Mouse (Mus musculus): ENCODE results near the gene Wipf2. TPM values are rescaled to one million over a fixed set of nuclear protein-coding genes. Genes with fewer than 3 reads are reported as not detected.
"Not testable (repeated sequence)": the region's sequence is repeated elsewhere in the genome, so short reads cannot be mapped to it uniquely, and the experiment has no call there.

Wipf2 gene
- polyA plus RNA-seq, 1 experiment from 2014 or later = 1.3 TPM

DNA sequence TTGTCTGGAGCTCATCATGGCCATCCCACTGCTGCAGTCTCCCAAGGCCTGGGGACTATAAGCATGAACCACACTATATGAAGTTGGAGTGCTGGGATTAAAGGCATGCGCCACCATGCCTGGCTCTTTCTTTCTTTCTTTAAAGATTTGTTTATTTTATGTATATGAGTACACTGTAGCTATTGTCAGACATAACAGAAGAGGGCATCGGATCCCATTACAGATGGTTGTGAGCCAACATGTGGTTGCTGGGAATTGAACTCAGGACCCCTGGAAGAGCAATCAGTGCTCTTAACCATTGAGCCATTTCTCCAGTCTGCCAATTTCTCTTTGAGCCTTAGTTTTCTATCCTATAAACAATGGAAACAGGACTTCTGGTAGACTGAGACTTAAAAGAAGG lies 70.4 kb downstream of the Wipf2 start:
- DNase-seq; H3K9ac ChIP-seq; H3K4me3 ChIP-seq (replicated peaks); H3K9me3 ChIP-seq (replicated peaks); H3K27ac ChIP-seq; H3K4me2 ChIP-seq; ATAC-seq (ENCODE audit: low read depth); H3K36me3 ChIP-seq: not testable (repeated sequence)
- WGBS (ENCODE audit: insufficient replicate concordance) = 77% methylated on average over 2 of the region's 2 CpGs
- Histone ChIP-seq H3K27me3 (peaks cover 97% of the 10 kb centered on the region), H3K4me1 (replicated peaks) (peaks cover 72% of the 10 kb centered on the region)

- no peak for DNase-seq
- Histone ChIP-seq H3K36me3 (no peaks in the 10 kb centered on the region), H3K9ac (no peak overlapping the region), H3K9me3 (replicated peaks) (no peaks in the 10 kb centered on the region), H3K27me3 (peaks cover 97% of the 10 kb centered on the region), H3K4me2 (no peak overlapping the region), H3K27ac (no peak overlapping the region), H3K4me3 (replicated peaks) (no peak overlapping the region), H3K4me1 (replicated peaks) (peaks cover 72% of the 10 kb centered on the region)
- no peak for ATAC-seq (ENCODE audit: low read depth)
- 63% methylated on average over 3 of the region's 3 CpGs for WGBS (ENCODE audit: insufficient replicate concordance)
Observed at GRCm38 (mm10) chr11:98934367-98934766, 70.9 kb downstream of the Wipf2 start.

DNA sequence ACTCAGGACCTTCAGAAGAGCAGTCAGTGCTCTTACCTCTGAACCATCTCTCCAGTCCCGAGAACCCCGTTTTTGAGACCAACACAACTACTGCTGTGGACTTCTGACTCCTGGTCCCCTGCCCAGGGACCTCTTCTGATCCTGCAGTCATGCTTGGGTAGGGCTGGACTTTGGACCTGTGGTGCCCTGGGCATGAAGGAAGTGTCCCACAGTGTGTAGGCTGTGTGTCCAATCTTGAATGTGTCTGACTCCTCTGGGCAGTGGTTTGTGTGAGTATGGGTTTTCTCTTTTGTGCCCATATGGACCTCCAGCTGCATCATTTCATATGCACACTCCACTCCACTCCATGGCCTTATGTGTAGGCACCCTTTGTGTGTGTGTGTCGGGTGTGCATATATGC lies 71.7 kb downstream of the Wipf2 start:
- Histone ChIP-seq H3K27me3 (peaks cover 97% of the 10 kb centered on the region), H3K9ac (no peak overlapping the region), H3K4me1 (replicated peaks) (peaks cover 75% of the 10 kb centered on the region), H3K4me2 (no peak overlapping the region), H3K27ac (no peak overlapping the region), H3K36me3 (no peaks in the 10 kb centered on the region), H3K9me3 (replicated peaks) (no peaks in the 10 kb centered on the region), H3K4me3 (replicated peaks) (no peak overlapping the region)
- no peak for ATAC-seq (ENCODE audit: low read depth)
- 65% methylated on average over 3 of the region's 3 CpGs for WGBS (ENCODE audit: insufficient replicate concordance)
- no peak for DNase-seq

GRCm38 (mm10) chr11:98936170-98936569 lies 72.7 kb downstream of the Wipf2 start:
- WGBS (ENCODE audit: insufficient replicate concordance) = 5% methylated on average over 24 of the region's 29 CpGs
- Histone ChIP-seq H3K27me3 (peaks cover 99% of the 10 kb centered on the region), H3K4me2 (peak overlapping the region; percentile 89), H3K9me3 (replicated peaks) (no peaks in the 10 kb centered on the region), H3K4me1 (replicated peaks) (peaks cover 77% of the 10 kb centered on the region), H3K4me3 (replicated peaks) (peak overlapping the region; percentile 66), H3K27ac (peak overlapping the region; percentile 3; the same call in 1 of the 2 replicates), H3K36me3 (no peaks in the 10 kb centered on the region), H3K9ac (peak overlapping the region; percentile 73; the same call in 1 of the 2 replicates)
- DNase-seq = no peak
- ATAC-seq (ENCODE audit: low read depth) = no peak

GRCm38 (mm10) chr11:98936606-98937409 lies 73.4 kb downstream of the Wipf2 start:
- Histone ChIP-seq H3K4me1 (replicated peaks) (peaks cover 77% of the 10 kb centered on the region), H3K27ac (peak overlapping the region; percentile 3; the same call in 1 of the 2 replicates), H3K9ac (peak overlapping the region; percentile 73), H3K4me2 (peak overlapping the region; percentile 89), H3K36me3 (no peaks in the 10 kb centered on the region), H3K27me3 (peaks cover 92% of the 10 kb centered on the region), H3K4me3 (replicated peaks) (peak overlapping the region; percentile 66), H3K9me3 (replicated peaks) (no peaks in the 10 kb centered on the region)
- WGBS (ENCODE audit: insufficient replicate concordance) = 5% methylated on average over 16 of the region's 23 CpGs
- peak; percentile 37 for ATAC-seq (ENCODE audit: low read depth)
- no peak for DNase-seq

GRCm38 (mm10) chr11:98937410-98937913 lies 74.0 kb downstream of the Wipf2 start:
- Histone ChIP-seq H3K36me3 (no peaks in the 10 kb centered on the region), H3K27me3 (peaks cover 87% of the 10 kb centered on the region), H3K9ac (peak overlapping the region; percentile 73), H3K4me1 (replicated peaks) (peaks cover 79% of the 10 kb centered on the region), H3K9me3 (replicated peaks) (no peaks in the 10 kb centered on the region), H3K4me2 (peak overlapping the region; percentile 89), H3K4me3 (replicated peaks) (peak overlapping the region; percentile 66), H3K27ac (peak overlapping the region; percentile 29; the same call in 1 of the 2 replicates)
- DNase-seq (peak; percentile 71), ATAC-seq (ENCODE audit: low read depth) (peak; percentile 87)
- WGBS (ENCODE audit: insufficient replicate concordance) = under 1% methylated on average over 37 of the region's 38 CpGs

DNA sequence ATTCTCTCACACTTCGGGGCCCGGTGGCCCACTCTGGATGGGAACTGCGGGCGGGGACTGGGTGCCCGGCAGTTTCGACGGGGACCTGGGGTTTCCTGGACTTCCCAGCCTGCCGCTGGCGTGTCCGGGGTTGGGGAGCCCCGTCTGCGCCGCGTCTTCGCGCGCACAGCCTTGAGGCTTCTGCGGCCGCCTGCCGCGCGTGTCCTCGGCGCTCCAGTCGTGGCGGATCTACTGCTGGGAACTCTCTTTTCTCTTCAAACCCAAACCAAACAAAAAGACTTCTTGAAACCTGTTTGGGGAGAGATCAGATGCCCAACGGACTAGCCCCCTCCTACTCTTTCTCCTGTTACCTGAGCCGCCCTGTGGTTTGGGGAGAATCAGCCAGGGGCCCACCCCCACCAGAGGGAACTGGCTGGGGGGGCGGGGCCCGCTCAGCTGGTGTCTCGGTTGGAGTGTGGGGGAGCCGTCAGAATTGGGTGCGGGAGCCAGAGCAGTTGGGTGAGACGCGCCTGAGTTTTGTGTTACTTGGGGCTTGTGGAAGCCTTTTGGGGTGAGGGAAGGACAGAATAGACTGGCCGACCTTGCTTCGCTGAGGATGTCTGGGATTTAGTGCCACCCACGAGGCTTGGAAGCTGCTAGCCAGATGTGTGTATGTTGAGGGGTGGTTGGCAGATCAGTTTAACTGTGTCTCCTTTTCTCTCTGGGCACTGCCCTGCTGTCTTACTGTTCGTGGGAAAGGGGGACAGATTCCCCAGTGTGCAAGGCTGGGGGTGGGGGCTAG lies 74.7 kb downstream of the Wipf2 start:
- peak; percentile 5 for ATAC-seq (ENCODE audit: low read depth)
- DNase-seq = no peak

DNA sequence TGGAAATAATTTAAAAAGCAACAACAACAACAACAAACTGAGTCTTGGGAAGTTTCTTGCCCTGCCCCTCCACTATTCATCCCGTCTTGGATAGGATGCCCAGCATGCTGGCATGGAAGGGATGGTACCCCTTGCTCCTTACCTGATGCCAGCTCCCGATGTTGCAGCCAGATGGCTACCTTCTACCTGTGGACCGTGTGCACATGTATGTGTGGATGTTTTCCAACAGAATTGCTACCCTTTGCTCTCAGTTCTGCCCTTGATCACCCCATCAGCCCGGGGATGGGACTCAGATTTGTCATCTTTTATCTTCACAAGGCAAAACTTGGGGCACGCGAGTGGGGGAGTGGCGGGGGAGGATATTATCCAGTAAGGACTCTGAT lies 75.3 kb downstream of the Wipf2 start:
- H3K9ac ChIP-seq = peak overlapping the region; percentile 73; the same call in 1 of the 2 replicates
- peaks cover 84% of the 10 kb centered on the region for H3K4me1 ChIP-seq (replicated peaks)
- H3K9me3 ChIP-seq (replicated peaks) = no peaks in the 10 kb centered on the region
- ATAC-seq (ENCODE audit: low read depth) (no peak), DNase-seq (no peak)
- H3K4me3 ChIP-seq (replicated peaks) = peak overlapping the region; percentile 66
- H3K27me3 ChIP-seq = peaks cover 75% of the 10 kb centered on the region
- no peaks in the 10 kb centered on the region for H3K36me3 ChIP-seq
- peak overlapping the region; percentile 89 for H3K4me2 ChIP-seq
- no peak overlapping the region for H3K27ac ChIP-seq
- 39% methylated on average over 7 of the region's 7 CpGs for WGBS (ENCODE audit: insufficient replicate concordance)

More for the DNA sequence above, 74.7 kb downstream of the Wipf2 start:
- no peaks in the 10 kb centered on the region for H3K36me3 ChIP-seq
- no peaks in the 10 kb centered on the region for H3K9me3 ChIP-seq (replicated peaks)
- H3K27ac ChIP-seq = peak overlapping the region; percentile 29; the same call in 1 of the 2 replicates
- H3K4me1 ChIP-seq (replicated peaks) = peaks cover 79% of the 10 kb centered on the region
- peaks cover 81% of the 10 kb centered on the region for H3K27me3 ChIP-seq
- peak overlapping the region; percentile 73 for H3K9ac ChIP-seq
- 1% methylated on average over 39 of the region's 39 CpGs for WGBS (ENCODE audit: insufficient replicate concordance)
- H3K4me3 ChIP-seq (replicated peaks) = peak overlapping the region; percentile 66
- H3K4me2 ChIP-seq = peak overlapping the region; percentile 89

GRCm38 (mm10) chr11:98939084-98939952 lies 75.9 kb downstream of the Wipf2 start:
- Histone ChIP-seq H3K36me3 (no peaks in the 10 kb centered on the region), H3K9ac (no peak overlapping the region), H3K27me3 (peaks cover 69% of the 10 kb centered on the region), H3K4me2 (peak overlapping the region; percentile 89), H3K4me3 (replicated peaks) (peak overlapping the region; percentile 66; the same call in 1 of the 2 replicates), H3K27ac (no peak overlapping the region), H3K4me1 (replicated peaks) (peaks cover 90% of the 10 kb centered on the region), H3K9me3 (replicated peaks) (no peaks in the 10 kb centered on the region)
- 42% methylated on average over 15 of the region's 15 CpGs for WGBS (ENCODE audit: insufficient replicate concordance)
- ATAC-seq (ENCODE audit: low read depth) (no peak), DNase-seq (no peak)

DNA sequence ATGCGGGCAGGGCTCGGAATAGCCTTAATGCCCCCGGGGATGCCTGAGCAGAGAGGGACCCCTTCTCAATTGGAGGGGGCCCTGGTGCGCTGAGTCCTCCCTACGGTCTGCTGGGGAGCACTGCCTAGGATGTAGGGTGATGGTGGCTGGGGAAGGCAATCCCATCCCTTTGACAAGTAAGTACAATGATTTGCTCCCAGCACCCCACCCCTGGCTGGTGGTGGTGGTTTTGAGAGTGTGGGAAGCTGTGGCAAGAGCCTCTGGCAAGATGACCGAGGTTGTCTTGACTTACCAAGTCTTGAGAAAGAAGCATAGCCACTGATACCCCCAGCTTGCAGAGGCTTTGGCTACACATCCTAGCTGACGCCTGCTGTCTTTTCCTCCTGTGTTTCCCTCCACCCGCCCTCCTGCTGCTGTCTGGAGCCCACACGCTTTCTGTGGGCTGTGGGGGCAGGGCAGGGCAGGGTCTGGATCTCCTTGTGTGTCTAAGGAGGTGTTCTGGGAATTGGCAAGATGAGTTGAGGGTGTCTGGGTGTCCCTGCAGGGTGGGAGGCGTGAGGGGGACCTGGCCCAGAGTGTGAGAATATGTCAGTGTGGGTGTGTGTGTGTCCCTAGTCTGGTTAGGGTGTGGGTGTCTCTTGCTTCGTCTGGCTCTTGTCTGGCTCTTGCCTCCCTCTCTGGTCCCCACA lies 76.7 kb downstream of the Wipf2 start:
- Histone ChIP-seq H3K27ac (no peak overlapping the region), H3K27me3 (peaks cover 61% of the 10 kb centered on the region), H3K36me3 (no peaks in the 10 kb centered on the region), H3K4me1 (replicated peaks) (peaks cover 97% of the 10 kb centered on the region), H3K4me3 (replicated peaks) (peak overlapping the region; percentile 14; the same call in 1 of the 2 replicates), H3K9me3 (replicated peaks) (no peaks in the 10 kb centered on the region), H3K4me2 (peak overlapping the region; percentile 89), H3K9ac (0 out of 2 replicates have a peak overlapping the region, but pooled peaks have one; percentile 63)
- WGBS (ENCODE audit: insufficient replicate concordance) = 41% methylated on average over 11 of the region's 11 CpGs
- ATAC-seq (ENCODE audit: low read depth) (no peak), DNase-seq (no peak)
